Mouse (Mus musculus) gastrocnemius, postnatal 4 days (tissue): ENCODE data around the gene Trpc4. TPM values are rescaled to one million over a fixed set of nuclear protein-coding genes. Genes with fewer than 3 reads are reported as not detected.
A peak's percentile ranks its signal among the peaks of the same experiment; 100 is the strongest.

Source experiments
- DNase-seq, 2 experiments: peaks; one replicate each; pipeline ENCODE4 v3.0.0; 2021 to 2022; ENCODE audit warnings: low spot score in 2 of 2, mixed read lengths in 2 of 2
- long read RNA-seq, 2 experiments: library from polyadenylated mRNA; stranded (forward); transcript quantifications; one replicate each; pipeline ENCODE4 v2.0.0; 2021
- total RNA-seq, 2 experiments: library from RNA; stranded (reverse); gene quantifications; 2 replicates each; pipeline ENCODE4 v1.2.3; 2021

Trpc4 gene
- total RNA-seq = under 1 TPM; 0.20 to 0.34 TPM
- long read RNA-seq, experiment 1 = 0 reads
- long read RNA-seq, experiment 2, partial matches to known transcripts = 0 of 2 reads
- long read RNA-seq, experiment 2, other reads (novel, unspliced or antisense) = 0 of 2 reads

- peak in 1 of 2 experiments; percentile 10 for DNase-seq
Measured at GRCm38 (mm10) chr3:54155639-54156315, at the start of gene Trpc4. Gene Trpc4 (plus strand): TSS chr3:54156035.

- no peak for DNase-seq
Measured at GRCm38 (mm10) chr3:54111489-54111888, 44.3 kb upstream of the Trpc4 start.

GRCm38 (mm10) chr3:54135376-54135775 is 20.5 kb upstream of the Trpc4 start:
- DNase-seq = no peak

- DNase-seq = no peak
Measured at GRCm38 (mm10) chr3:54141376-54141775, 14.5 kb upstream of the Trpc4 start.

GRCm38 (mm10) chr3:54154844-54155638 is 794 bp upstream of the Trpc4 start:
- DNase-seq = no peak

GRCm38 (mm10) chr3:54156316-54157000 is 623 bp downstream of the Trpc4 start:
- no peak for DNase-seq

- DNase-seq = no peak
Measured at GRCm38 (mm10) chr3:54170701-54171100, 14.9 kb downstream of the Trpc4 start.

- no peak for DNase-seq
Measured at GRCm38 (mm10) chr3:54177296-54177695, 21.5 kb downstream of the Trpc4 start.

GRCm38 (mm10) chr3:54190932-54191668 is 35.3 kb downstream of the Trpc4 start:
- no peak for DNase-seq

- DNase-seq = no peak
Measured at GRCm38 (mm10) chr3:54201231-54201630, 45.4 kb downstream of the Trpc4 start.

- no peak for DNase-seq
Measured at GRCm38 (mm10) chr3:54204386-54204785, 48.6 kb downstream of the Trpc4 start.

GRCm38 (mm10) chr3:54210112-54210511 is 54.3 kb downstream of the Trpc4 start:
- no peak for DNase-seq

- DNase-seq = no peak
Measured at GRCm38 (mm10) chr3:54211441-54211840, 55.6 kb downstream of the Trpc4 start.

GRCm38 (mm10) chr3:54222549-54222948 is 66.7 kb downstream of the Trpc4 start:
- no peak for DNase-seq

GRCm38 (mm10) chr3:54228463-54228862 is 72.6 kb downstream of the Trpc4 start:
- DNase-seq = no peak

- no peak for DNase-seq
Measured at GRCm38 (mm10) chr3:54238891-54239290, 83.1 kb downstream of the Trpc4 start.

- DNase-seq = no peak
Measured at GRCm38 (mm10) chr3:54239426-54239825, 83.6 kb downstream of the Trpc4 start.

- DNase-seq = no peak
Measured at GRCm38 (mm10) chr3:54243136-54243535, 87.3 kb downstream of the Trpc4 start.

GRCm38 (mm10) chr3:54244729-54245465 is 89.1 kb downstream of the Trpc4 start:
- no peak for DNase-seq

GRCm38 (mm10) chr3:54246416-54246815 is 90.6 kb downstream of the Trpc4 start:
- no peak for DNase-seq
